Mouse (Mus musculus) common myeloid progenitor, adult 5-6 weeks (primary cell): ENCODE results near the gene Rgs17. TPM values are rescaled to one million over a fixed set of nuclear protein-coding genes. Genes with fewer than 3 reads are reported as not detected.
A peak's percentile ranks its signal among the peaks of the same experiment; 100 is the strongest.
"Not testable (repeated sequence)": the region's sequence is repeated elsewhere in the genome, so short reads cannot be mapped to it uniquely, and the experiment has no call there.

Source experiments
- ATAC-seq: replicated peaks from 2 replicates; pipeline ENCODE4 v1.8.0; 2016; ENCODE audit warnings: low read depth, mild to moderate bottlenecking, moderate TSS enrichment, inconsistent platforms; ENCODE audit not compliant: poor library complexity, severe bottlenecking
- total RNA-seq: library from RNA; stranded (forward); fragments of 200-1000, 187-1606 nt; gene quantifications from 2 replicates; pipeline ENCODE4 v1.2.3, GENCODE M21; 2017

Gene Rgs17
- not detected in 2 replicates for total RNA-seq

- peak; percentile 45; the same call in 1 of the 2 replicates for ATAC-seq
Measured at GRCm38 (mm10) chr10:5922294-5922828, at the start of gene Rgs17. Rgs17 (minus strand) TSS chr10:5922400.

GRCm38 (mm10) chr10:5967655-5968054 is 45.5 kb upstream of the Rgs17 start:
- no peak for ATAC-seq

- ATAC-seq = not testable (repeated sequence)
Measured at GRCm38 (mm10) chr10:5953787-5954186, 31.6 kb upstream of the Rgs17 start.

GRCm38 (mm10) chr10:5924261-5924660 is 2.1 kb upstream of the Rgs17 start:
- no peak for ATAC-seq

GRCm38 (mm10) chr10:5923096-5923495 is 896 bp upstream of the Rgs17 start:
- ATAC-seq = no peak

GRCm38 (mm10) chr10:5921771-5922170 is 429 bp downstream of the Rgs17 start:
- no peak for ATAC-seq

- ATAC-seq = no peak
Measured at GRCm38 (mm10) chr10:5921031-5921551, 1.1 kb downstream of the Rgs17 start.

- no peak for ATAC-seq
Measured at GRCm38 (mm10) chr10:5904399-5904798, 17.8 kb downstream of the Rgs17 start.

GRCm38 (mm10) chr10:5901777-5902176 is 20.4 kb downstream of the Rgs17 start:
- no peak for ATAC-seq

- ATAC-seq = no peak
Measured at GRCm38 (mm10) chr10:5900731-5901130, 21.5 kb downstream of the Rgs17 start.

- ATAC-seq = no peak
Measured at GRCm38 (mm10) chr10:5877106-5877505, 45.1 kb downstream of the Rgs17 start.

GRCm38 (mm10) chr10:5871081-5871480 is 51.1 kb downstream of the Rgs17 start:
- no peak for ATAC-seq

GRCm38 (mm10) chr10:5867981-5868552 is 54.1 kb downstream of the Rgs17 start:
- ATAC-seq = no peak

GRCm38 (mm10) chr10:5865996-5866395 is 56.2 kb downstream of the Rgs17 start:
- ATAC-seq = 0 out of 2 replicates have a peak, but pooled peaks have one; percentile 50

GRCm38 (mm10) chr10:5862669-5863068 is 59.5 kb downstream of the Rgs17 start:
- ATAC-seq = no peak

- no peak for ATAC-seq
Measured at GRCm38 (mm10) chr10:5860849-5861248, 61.4 kb downstream of the Rgs17 start.

GRCm38 (mm10) chr10:5859729-5860128 is 62.5 kb downstream of the Rgs17 start:
- ATAC-seq = no peak; the same call in 1 of the 2 replicates

GRCm38 (mm10) chr10:5857996-5858549 is 64.1 kb downstream of the Rgs17 start:
- ATAC-seq = peak; percentile 77

- ATAC-seq = no peak
Measured at GRCm38 (mm10) chr10:5853290-5853868, 68.8 kb downstream of the Rgs17 start.

GRCm38 (mm10) chr10:5846939-5847338 is 75.3 kb downstream of the Rgs17 start:
- peak; percentile 66; the same call in 1 of the 2 replicates for ATAC-seq

- ATAC-seq = peak; percentile 93
Measured at GRCm38 (mm10) chr10:5841369-5841768, 80.8 kb downstream of the Rgs17 start.
